Mouse (Mus musculus): Measurements from ENCODE around the gene Efcab10. TPM values are rescaled to one million over a fixed set of nuclear protein-coding genes. Genes with fewer than 3 reads are reported as not detected.

Gene Efcab10
- polyA plus RNA-seq, 1 experiment from 2014 or later: not detected

DNA sequence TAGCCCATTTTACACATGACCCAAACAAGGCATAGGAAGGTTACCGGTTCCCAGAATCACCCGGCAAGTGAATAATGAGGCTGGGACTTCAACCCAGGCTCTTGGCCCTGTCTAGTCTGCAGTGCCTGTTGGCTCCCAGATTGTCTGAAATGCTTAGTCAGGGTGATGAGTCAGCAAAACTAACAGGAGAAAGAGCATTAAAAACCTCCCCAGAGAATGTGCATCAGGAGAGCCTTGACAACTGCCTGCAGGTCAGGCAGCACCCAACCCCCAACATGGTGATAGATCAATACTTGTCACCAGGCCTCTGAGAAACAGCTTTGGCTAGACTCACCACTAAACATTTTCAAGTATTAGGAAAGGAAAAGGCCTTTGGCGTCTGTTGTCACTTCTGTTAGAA lies 25.1 kb upstream of the Efcab10 start:
- ATAC-seq (ENCODE audit: insufficient read depth): peak; percentile 44; the same call in 1 of the 2 replicates
- Histone ChIP-seq H3K27me3 (no peaks in the 10 kb centered on the region), H3K36me3 (replicated peaks) (peaks cover 51% of the 10 kb centered on the region), H3K9me3 (replicated peaks) (no peaks in the 10 kb centered on the region), H3K4me3 (replicated peaks) (no peak overlapping the region), H3K4me2 (no peak overlapping the region), H3K9ac (no peak overlapping the region), H3K27ac (replicated peaks) (0 out of 2 replicates have a peak overlapping the region, but pooled peaks have one; percentile 9), H3K4me1 (replicated peaks) (peaks cover 9% of the 10 kb centered on the region)
- 81% methylated on average over 3 of the region's 3 CpGs for WGBS (ENCODE audit: insufficient replicate concordance)

DNA sequence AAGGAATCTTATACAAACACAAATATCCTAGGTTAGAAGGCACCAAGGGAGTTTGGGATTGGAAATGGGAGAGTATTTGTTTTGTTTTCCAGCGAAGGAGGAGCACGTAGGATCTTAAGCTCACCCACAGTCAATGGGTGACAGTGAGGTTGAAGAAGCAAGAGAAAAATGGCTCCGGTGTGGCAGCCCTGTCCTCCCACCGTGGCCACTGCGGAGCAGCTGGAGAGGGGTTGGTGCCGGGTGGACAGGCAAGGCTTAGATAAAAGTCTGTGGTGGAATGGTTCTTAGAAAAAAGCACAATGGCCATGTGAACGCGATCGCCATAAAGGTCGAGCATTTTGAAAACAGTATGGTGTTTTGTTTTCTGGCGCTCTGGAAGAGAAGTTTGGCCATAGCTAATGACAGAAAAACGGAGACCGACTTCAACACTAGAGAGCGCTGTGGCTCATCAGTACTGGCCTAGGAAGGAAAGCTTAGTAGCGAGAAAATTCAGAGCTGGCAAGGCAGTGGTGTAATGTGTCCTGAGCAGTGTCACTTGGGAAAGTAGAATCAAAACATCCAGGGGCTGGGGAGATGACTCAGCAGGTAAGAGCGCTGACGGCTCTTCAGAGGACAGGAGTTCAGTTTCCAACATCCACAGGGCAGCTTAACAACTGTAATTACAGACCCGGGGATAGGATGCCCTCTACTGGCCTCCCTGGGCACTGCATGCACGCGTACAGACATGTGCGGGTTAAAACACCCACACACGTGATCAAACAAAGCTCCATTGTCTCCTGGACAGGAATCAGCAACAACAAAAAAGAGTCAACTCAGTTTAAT lies 14.8 kb upstream of the Efcab10 start:
- Histone ChIP-seq H3K27me3 (no peaks in the 10 kb centered on the region), H3K9ac (no peak overlapping the region), H3K4me3 (replicated peaks) (peak overlapping the region; percentile 44), H3K27ac (replicated peaks) (no peak overlapping the region), H3K4me1 (replicated peaks) (peaks cover 9% of the 10 kb centered on the region), H3K9me3 (replicated peaks) (no peaks in the 10 kb centered on the region), H3K4me2 (peak overlapping the region; percentile 70), H3K36me3 (replicated peaks) (0 out of 2 replicates have a peak, but pooled peaks cover 5% of the 10 kb centered on the region)
- peak; percentile 83 for ATAC-seq (ENCODE audit: insufficient read depth)
- WGBS (ENCODE audit: insufficient replicate concordance): 16% methylated on average over 22 of the region's 22 CpGs

DNA sequence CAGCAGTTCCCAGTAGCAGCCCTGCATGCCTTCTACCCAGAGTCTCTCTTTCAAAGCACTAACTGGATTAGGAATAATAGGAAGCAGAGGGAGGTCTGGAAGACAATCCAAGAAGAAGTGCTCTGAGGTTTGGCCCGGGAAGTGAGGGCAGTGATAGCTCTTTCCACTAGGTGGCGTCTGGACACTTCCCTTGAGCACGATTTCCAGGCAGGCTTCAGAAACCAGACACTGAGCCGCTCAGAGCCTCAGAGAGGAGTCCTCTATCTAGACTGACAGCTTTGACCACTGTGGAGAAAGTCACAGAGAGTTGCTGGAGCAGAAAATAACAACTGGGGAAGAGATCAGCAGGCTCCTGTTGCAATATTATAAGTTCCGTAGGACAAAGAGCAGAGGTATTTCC lies 5.8 kb upstream of the Efcab10 start:
- Histone ChIP-seq H3K9ac (no peak overlapping the region), H3K4me2 (no peak overlapping the region), H3K27me3 (peaks cover 12% of the 10 kb centered on the region), H3K9me3 (replicated peaks) (no peaks in the 10 kb centered on the region), H3K4me1 (replicated peaks) (no peaks in the 10 kb centered on the region), H3K4me3 (replicated peaks) (no peak overlapping the region), H3K27ac (replicated peaks) (no peak overlapping the region), H3K36me3 (replicated peaks) (no peaks in the 10 kb centered on the region)
- ATAC-seq (ENCODE audit: insufficient read depth): no peak; the same call in 1 of the 2 replicates
- WGBS (ENCODE audit: insufficient replicate concordance): 9% methylated on average over 5 of the region's 5 CpGs

DNA sequence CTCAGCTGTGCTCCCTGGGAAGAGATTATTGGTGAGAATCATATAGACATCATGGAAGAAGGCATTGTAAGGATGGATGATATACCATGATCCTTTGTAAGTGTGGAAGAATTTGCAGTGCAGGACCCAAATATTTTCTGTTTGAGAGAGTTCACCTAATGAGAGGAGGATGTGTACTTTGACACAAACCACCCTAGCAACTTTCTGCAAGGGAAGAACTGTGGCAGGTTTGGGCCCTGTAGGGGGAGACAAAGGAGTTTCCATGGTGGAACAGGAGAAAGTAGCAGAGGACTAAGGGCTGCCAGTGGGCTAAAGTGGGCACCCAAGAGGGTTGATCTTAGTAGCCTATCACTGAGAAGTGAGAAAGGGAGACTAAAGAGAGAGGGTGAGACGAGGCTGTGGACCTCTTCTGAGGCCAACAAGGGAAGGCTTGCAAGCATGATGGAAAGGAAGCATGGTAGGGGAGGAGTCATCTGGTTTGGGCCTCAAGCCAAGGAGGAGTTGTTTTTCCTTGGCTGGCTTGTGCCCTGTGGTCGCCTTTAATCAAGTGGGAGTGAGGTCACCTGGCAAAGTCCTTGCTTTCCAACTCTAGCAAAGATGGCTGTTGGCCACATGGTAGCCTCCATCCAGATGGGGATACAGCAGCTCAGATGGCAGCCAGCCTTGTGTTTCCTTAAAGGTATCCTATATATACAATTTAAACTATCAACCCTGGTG lies 3.7 kb upstream of the Efcab10 start:
- no peak overlapping the region for H3K9ac ChIP-seq
- no peak overlapping the region for H3K4me2 ChIP-seq
- H3K9me3 ChIP-seq (replicated peaks): no peaks in the 10 kb centered on the region
- H3K4me1 ChIP-seq (replicated peaks): no peaks in the 10 kb centered on the region; the same call in 1 of the 2 replicates
- no peak for ATAC-seq (ENCODE audit: insufficient read depth)
- WGBS (ENCODE audit: insufficient replicate concordance): 35% methylated on average over 2 of the region's 2 CpGs
- H3K27ac ChIP-seq (replicated peaks): no peak overlapping the region
- no peak overlapping the region for H3K4me3 ChIP-seq (replicated peaks)
- no peaks in the 10 kb centered on the region for H3K36me3 ChIP-seq (replicated peaks)
- peaks cover 19% of the 10 kb centered on the region for H3K27me3 ChIP-seq

DNA sequence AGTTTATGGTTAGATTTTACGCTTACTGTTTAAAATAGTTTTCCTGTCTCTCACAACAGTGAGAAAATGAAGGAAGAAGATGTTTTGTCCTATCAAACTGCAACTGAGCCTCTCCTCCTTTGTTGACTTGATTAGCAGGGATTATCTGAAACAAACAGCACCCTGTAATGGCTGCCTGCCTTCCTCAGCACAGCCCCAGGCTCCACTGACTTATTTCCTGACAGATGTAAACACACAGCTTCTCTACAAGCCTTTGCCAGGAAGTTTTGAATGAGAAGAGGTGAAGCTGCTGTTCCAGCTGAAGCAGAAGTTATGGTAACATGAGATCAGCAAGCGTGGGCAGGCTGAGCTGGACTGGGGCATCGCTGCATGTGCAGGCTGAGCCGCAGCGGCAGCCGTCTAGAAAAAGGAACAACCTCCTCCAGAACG lies 8.6 kb downstream of the Efcab10 start:
- Histone ChIP-seq H3K4me3 (replicated peaks) (no peak overlapping the region), H3K27ac (replicated peaks) (no peak overlapping the region), H3K9ac (no peak overlapping the region), H3K4me1 (replicated peaks) (peaks cover 4% of the 10 kb centered on the region), H3K27me3 (no peaks in the 10 kb centered on the region), H3K9me3 (replicated peaks) (no peaks in the 10 kb centered on the region), H3K4me2 (peak overlapping the region; percentile 33), H3K36me3 (replicated peaks) (no peaks in the 10 kb centered on the region)
- ATAC-seq (ENCODE audit: insufficient read depth): no peak
- 13% methylated on average over 7 of the region's 7 CpGs for WGBS (ENCODE audit: insufficient replicate concordance)

DNA sequence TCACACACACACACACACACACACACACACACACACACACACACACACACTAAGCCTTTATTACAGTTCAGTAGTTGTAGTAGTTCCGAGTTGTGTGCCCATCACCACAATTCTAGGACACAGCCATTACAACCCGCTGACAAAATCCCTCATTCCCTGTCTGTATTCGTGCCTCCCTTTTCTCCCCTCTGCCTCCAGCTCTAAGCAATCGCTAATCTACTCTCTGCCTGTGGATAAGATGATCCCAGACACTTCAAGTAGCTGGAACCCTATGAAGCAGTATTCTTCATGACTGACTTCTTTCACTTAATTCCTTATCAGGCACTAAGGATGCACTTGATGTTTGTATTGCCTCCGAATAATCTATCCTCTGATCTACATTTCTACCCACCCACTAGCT lies 10.3 kb downstream of the Efcab10 start:
- no peak for ATAC-seq (ENCODE audit: insufficient read depth)
- H3K27ac ChIP-seq (replicated peaks): no peak overlapping the region
- H3K4me1 ChIP-seq (replicated peaks): peaks cover 4% of the 10 kb centered on the region
- 54% methylated on average over 5 of the region's 5 CpGs for WGBS (ENCODE audit: insufficient replicate concordance)
- H3K27me3 ChIP-seq: no peaks in the 10 kb centered on the region
- H3K9ac ChIP-seq: no peak overlapping the region
- H3K4me2 ChIP-seq: no peak overlapping the region
- no peaks in the 10 kb centered on the region for H3K36me3 ChIP-seq (replicated peaks)
- no peaks in the 10 kb centered on the region for H3K9me3 ChIP-seq (replicated peaks)
- no peak overlapping the region for H3K4me3 ChIP-seq (replicated peaks)

DNA sequence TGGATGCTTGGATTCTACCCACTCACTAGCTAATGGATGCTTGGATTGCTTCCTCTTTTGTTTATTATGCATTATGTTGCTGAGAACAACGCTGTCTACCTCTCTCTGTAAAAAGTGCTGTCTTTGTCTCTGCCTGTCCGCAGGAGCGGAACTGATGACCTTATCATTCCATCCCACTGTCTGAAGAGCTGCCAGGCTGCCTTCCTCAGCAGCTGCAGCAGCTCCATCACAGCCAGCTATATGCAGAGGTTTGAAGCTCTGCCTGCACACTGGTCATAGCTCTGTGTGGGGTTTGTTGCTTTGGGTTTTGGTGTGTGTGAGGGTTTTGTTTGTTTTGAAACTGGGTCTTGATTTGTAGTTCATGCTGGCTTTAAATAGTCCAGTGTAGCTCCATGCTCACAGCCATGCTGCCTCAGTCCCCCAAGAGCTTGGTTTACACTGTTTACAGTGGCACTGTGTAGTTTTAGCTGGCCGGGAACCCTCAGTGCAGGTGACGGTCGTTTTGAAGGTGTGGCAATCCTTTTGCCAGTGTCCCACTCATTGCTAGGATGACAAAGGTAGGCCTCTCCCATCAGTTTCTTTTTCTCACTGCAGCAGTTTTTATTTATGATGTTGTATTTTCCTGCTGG lies 10.9 kb downstream of the Efcab10 start:
- 31% methylated on average over 6 of the region's 6 CpGs for WGBS (ENCODE audit: insufficient replicate concordance)
- Histone ChIP-seq H3K4me2 (no peak overlapping the region), H3K36me3 (replicated peaks) (no peaks in the 10 kb centered on the region), H3K9me3 (replicated peaks) (no peaks in the 10 kb centered on the region), H3K27ac (replicated peaks) (no peak overlapping the region), H3K9ac (no peak overlapping the region), H3K4me1 (replicated peaks) (peaks cover 4% of the 10 kb centered on the region), H3K4me3 (replicated peaks) (no peak overlapping the region), H3K27me3 (no peaks in the 10 kb centered on the region)
- no peak for ATAC-seq (ENCODE audit: insufficient read depth)

DNA sequence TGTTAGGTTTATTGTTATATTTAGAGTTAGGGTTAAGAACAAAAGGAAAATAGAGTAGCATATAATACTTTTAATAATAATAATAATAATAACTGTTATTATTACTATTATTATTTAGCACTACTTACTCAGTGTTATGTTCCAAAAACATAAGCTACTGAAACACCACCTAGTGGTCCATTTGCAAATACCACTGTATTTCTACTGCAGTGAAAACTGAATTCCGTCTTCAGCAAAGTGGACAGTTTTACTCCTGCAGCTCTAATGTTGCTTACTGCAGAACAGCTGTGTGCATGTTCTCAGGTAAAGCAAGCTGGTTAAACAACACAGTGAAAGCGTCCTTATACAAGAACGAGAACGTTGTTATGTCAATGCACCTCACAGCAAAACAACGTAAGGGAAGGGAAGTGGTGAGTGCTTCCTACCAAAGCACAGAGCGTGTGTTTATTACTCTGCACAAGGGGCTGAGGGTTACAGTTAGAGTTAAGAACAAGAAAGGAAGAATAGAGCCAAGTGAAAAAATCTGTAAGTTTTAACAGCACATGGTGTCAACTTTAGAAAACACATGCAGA lies 17.0 kb downstream of the Efcab10 start:
- H3K4me1 ChIP-seq (replicated peaks): no peaks in the 10 kb centered on the region
- no peak for ATAC-seq (ENCODE audit: insufficient read depth)
- H3K4me2 ChIP-seq: no peak overlapping the region
- 31% methylated on average over 6 of the region's 6 CpGs for WGBS (ENCODE audit: insufficient replicate concordance)
- no peak overlapping the region for H3K9ac ChIP-seq
- H3K36me3 ChIP-seq (replicated peaks): no peaks in the 10 kb centered on the region
- H3K27me3 ChIP-seq: no peaks in the 10 kb centered on the region
- H3K4me3 ChIP-seq (replicated peaks): no peak overlapping the region
- H3K9me3 ChIP-seq (replicated peaks): no peaks in the 10 kb centered on the region
- H3K27ac ChIP-seq (replicated peaks): no peak overlapping the region

DNA sequence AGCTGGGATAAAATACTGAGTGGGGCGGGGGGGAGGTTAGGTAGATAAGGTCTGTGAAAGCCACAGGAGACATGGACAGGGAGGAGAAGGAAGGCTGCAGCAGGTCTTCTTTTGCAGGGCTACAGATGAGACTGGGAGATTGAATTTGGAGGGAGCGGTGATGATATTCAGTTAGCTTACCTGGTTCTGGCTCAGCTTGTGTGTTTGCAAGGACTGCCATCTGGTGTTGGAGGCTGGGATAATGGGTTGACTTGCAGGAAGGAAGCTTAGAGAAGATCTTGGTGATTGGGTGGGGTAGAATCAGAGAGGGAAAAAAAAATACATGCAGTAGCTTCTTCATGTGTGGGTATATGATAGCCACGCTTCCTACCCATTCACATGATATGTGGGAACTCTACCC lies 29.7 kb downstream of the Efcab10 start:
- H3K9ac ChIP-seq: no peak overlapping the region
- H3K27ac ChIP-seq (replicated peaks): no peak overlapping the region
- peaks cover 6% of the 10 kb centered on the region for H3K27me3 ChIP-seq
- no peak overlapping the region for H3K4me3 ChIP-seq (replicated peaks)
- 24% methylated on average over 3 of the region's 3 CpGs for WGBS (ENCODE audit: insufficient replicate concordance)
- H3K36me3 ChIP-seq (replicated peaks): no peaks in the 10 kb centered on the region
- no peaks in the 10 kb centered on the region for H3K4me1 ChIP-seq (replicated peaks)
- no peaks in the 10 kb centered on the region for H3K9me3 ChIP-seq (replicated peaks)
- no peak for ATAC-seq (ENCODE audit: insufficient read depth)
- no peak overlapping the region for H3K4me2 ChIP-seq

DNA sequence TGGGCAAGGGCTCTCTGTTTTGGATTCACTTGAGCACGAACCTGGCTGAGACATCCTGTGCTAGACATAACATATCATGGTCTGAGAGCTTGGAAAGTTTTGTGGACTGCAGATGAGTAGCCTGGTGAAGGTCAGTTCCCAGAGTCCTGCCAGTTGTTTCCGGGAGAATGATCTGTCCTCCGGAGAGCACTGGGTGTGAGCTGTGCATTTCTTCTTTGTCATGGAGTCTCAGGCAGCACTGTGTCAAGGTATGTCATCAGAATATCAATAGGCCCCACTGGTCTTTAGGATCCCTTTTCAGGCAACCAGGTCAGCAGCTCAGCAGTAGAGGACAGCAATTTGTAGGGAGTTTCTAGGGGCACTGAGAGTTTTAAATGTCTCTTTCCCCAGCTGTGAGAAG lies 32.6 kb downstream of the Efcab10 start:
- 27% methylated on average over 3 of the region's 3 CpGs for WGBS (ENCODE audit: insufficient replicate concordance)
- no peak overlapping the region for H3K27ac ChIP-seq (replicated peaks)

DNA sequence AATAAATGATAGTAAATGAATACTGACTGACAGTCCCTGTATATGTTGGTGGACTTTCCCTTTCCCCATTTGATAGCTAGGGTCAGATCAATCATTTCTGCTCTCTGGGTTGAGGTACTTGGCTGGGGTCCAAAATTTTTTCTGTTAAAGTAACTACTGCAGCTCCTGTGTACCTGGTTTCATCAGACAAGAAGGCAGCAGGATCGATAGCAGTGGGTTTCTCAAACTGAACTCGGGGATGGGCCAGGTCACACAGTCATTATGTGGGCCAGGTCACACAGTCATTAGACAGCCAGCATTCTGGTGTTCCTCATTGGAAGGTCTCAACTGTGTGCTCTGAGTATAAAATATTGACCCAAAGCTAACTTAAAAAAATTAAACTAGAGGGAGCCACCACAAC lies 33.1 kb downstream of the Efcab10 start:
- peaks cover 7% of the 10 kb centered on the region for H3K4me1 ChIP-seq (replicated peaks)
- peaks cover 6% of the 10 kb centered on the region for H3K27me3 ChIP-seq
- H3K27ac ChIP-seq (replicated peaks): no peak overlapping the region
- H3K4me2 ChIP-seq: no peak overlapping the region
- no peaks in the 10 kb centered on the region for H3K9me3 ChIP-seq (replicated peaks)
- H3K4me3 ChIP-seq (replicated peaks): no peak overlapping the region
- ATAC-seq (ENCODE audit: insufficient read depth): no peak
- H3K9ac ChIP-seq: no peak overlapping the region
- 42% methylated on average over 2 of the region's 2 CpGs for WGBS (ENCODE audit: insufficient replicate concordance)
- no peaks in the 10 kb centered on the region for H3K36me3 ChIP-seq (replicated peaks)

More for the DNA sequence above, 32.6 kb downstream of the Efcab10 start:
- H3K27me3 ChIP-seq: peaks cover 6% of the 10 kb centered on the region
- peaks cover 7% of the 10 kb centered on the region for H3K4me1 ChIP-seq (replicated peaks)
- no peaks in the 10 kb centered on the region for H3K9me3 ChIP-seq (replicated peaks)
- H3K9ac ChIP-seq: no peak overlapping the region
- no peak for ATAC-seq (ENCODE audit: insufficient read depth)
- H3K4me2 ChIP-seq: no peak overlapping the region
- H3K36me3 ChIP-seq (replicated peaks): no peaks in the 10 kb centered on the region
- H3K4me3 ChIP-seq (replicated peaks): no peak overlapping the region

Data from liver, embryonic 15.5 days (tissue).